Mouse (Mus musculus) adrenal gland, adult 2 months (tissue): ENCODE measurements around the gene Eif2b1. TPM values are rescaled to one million over a fixed set of nuclear protein-coding genes. Genes with fewer than 3 reads are reported as not detected.

ENCODE experiments used
- polyA plus RNA-seq: library from polyadenylated mRNA; depleted of rRNA; stranded (reverse); fragments of >200 nt; gene quantifications from 2 replicates; pipeline ENCODE4 v1.2.3, GENCODE M21; 2012; rRNA removed
- total RNA-seq, 2 experiments: library from RNA; stranded (reverse); gene quantifications; 2 replicates each; pipeline ENCODE4 v1.2.3; 2021

Gene Eif2b1
- total and polyA plus RNA-seq, 3 experiments, result 12.7 to 41.3 (median 37.7) TPM

Other genes with a start within 250 kb of the Eif2b1 start
- gene Cdk2ap1, start 216.0 kb downstream of the Eif2b1 start, total RNA-seq, result 100 to 1,000 TPM; 161 to 168 TPM
- 88.7 and 116 TPM in 2 replicates for gene Cdk2ap1, start 216.0 kb downstream of the Eif2b1 start, polyA plus RNA-seq
- 100 to 1,000 TPM in 1 of 2 experiments, 10 to 100 TPM in 1; 74.1 to 119 TPM for gene Sbno1, start 153.1 kb downstream of the Eif2b1 start, total RNA-seq
- gene Sbno1, start 153.1 kb downstream of the Eif2b1 start, polyA plus RNA-seq, result 6.0 and 6.9 TPM in 2 replicates
- gene Kmt5a, start 139.2 kb downstream of the Eif2b1 start, total RNA-seq, result 100 to 1,000 TPM; 127 to 288 TPM
- gene Kmt5a, start 139.2 kb downstream of the Eif2b1 start, polyA plus RNA-seq, result 48.9 and 65.7 TPM in 2 replicates
- gene Rilpl2, start 100.8 kb downstream of the Eif2b1 start, total RNA-seq, result 10 to 100 TPM; 16.6 to 31.2 TPM
- gene Rilpl2, start 100.8 kb downstream of the Eif2b1 start, polyA plus RNA-seq, result 38.5 and 44.1 TPM in 2 replicates
- gene Snrnp35, start 96.0 kb downstream of the Eif2b1 start, total RNA-seq, result 10 to 100 TPM; 19.0 to 25.7 TPM
- 1.4 and 1.8 TPM in 2 replicates for gene Snrnp35, start 96.0 kb downstream of the Eif2b1 start, polyA plus RNA-seq
- 10 to 100 TPM; 14.0 to 25.8 TPM for gene Rilpl1, start 47.7 kb downstream of the Eif2b1 start, total RNA-seq
- 10.2 and 12.3 TPM in 2 replicates for gene Rilpl1, start 47.7 kb downstream of the Eif2b1 start, polyA plus RNA-seq
- gene Tmed2, start 38.4 kb downstream of the Eif2b1 start, total RNA-seq, result 100 to 1,000 TPM; 236 to 301 TPM
- 138 and 163 TPM in 2 replicates for gene Tmed2, start 38.4 kb downstream of the Eif2b1 start, polyA plus RNA-seq
- 10 to 100 TPM; 12.4 to 13.4 TPM for gene Ddx55, start 26.3 kb downstream of the Eif2b1 start, total RNA-seq
- 12.7 and 15.5 TPM in 2 replicates for gene Ddx55, start 26.3 kb downstream of the Eif2b1 start, polyA plus RNA-seq
- gene Gtf2h3, start within 50 bp of the Eif2b1 start, total RNA-seq, result 10 to 100 TPM; 32.9 to 41.3 TPM
- gene Gtf2h3, start within 50 bp of the Eif2b1 start, polyA plus RNA-seq, result 19.3 and 26.6 TPM in 2 replicates
- 10 to 100 TPM; 70.7 to 93.2 TPM for gene Atp6v0a2, start 49.4 kb upstream of the Eif2b1 start, total RNA-seq
- gene Atp6v0a2, start 49.4 kb upstream of the Eif2b1 start, polyA plus RNA-seq, result 82.7 and 107 TPM in 2 replicates
- gene Dnah10, start 146.0 kb upstream of the Eif2b1 start, total RNA-seq, result 1 to 10 TPM in 1 of 2 experiments, under 1 TPM in 1; 0.84 to 3.8 TPM
- 0.11 and 0.15 TPM in 2 replicates for gene Dnah10, start 146.0 kb upstream of the Eif2b1 start, polyA plus RNA-seq